Mouse (Mus musculus): ENCODE data around the gene 5730596B20Rik. TPM values are rescaled to one million over a fixed set of nuclear protein-coding genes. Genes with fewer than 3 reads are reported as not detected.

The 5730596B20Rik gene
- 0.04 and 0.07 TPM in 2 replicates for polyA plus RNA-seq (2012; rRNA removed)

DNA sequence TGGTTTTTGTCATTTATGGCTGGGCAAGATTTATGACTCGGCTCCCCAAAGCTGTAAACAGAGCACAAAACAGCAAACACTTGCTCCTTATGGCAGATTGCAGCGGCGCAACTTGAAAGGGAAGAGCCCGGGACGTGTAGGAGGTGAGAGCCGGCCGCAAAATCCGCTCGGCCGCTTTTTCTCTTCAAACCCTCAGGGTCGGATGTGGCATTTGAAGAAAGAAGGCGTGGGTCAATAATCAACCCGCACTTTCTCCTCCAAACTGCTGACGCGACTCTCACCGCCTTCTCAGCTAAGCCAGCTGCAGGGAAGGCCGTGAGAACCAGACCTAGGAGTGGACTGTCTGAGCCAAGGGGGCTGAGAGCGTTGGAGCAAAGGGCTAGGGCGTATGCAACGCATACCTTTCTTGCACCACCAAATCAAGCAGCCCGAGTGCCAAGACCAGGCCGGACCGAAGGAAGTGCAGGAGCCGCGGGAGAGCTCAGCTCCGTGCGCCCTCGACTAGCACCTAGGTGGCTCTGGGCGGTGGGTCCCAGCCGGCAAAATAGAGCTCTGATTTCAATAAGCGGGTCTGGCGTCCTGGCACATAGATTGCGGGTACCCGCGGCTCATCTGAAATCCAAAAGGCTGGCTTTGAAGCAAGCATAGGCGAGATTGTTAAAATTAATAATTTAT lies at the start of gene 5730596B20Rik:
TSS of gene 5730596B20Rik (plus strand) at position 438 of the 675 bp plus-strand sequence.
- no peak for DNase-seq (ENCODE audit: low spot score)

- DNase-seq (ENCODE audit: low spot score): no peak
These were observed 39.3 kb upstream of the 5730596B20Rik start for GRCm38 (mm10) chr6:52137841-52138535.

DNA sequence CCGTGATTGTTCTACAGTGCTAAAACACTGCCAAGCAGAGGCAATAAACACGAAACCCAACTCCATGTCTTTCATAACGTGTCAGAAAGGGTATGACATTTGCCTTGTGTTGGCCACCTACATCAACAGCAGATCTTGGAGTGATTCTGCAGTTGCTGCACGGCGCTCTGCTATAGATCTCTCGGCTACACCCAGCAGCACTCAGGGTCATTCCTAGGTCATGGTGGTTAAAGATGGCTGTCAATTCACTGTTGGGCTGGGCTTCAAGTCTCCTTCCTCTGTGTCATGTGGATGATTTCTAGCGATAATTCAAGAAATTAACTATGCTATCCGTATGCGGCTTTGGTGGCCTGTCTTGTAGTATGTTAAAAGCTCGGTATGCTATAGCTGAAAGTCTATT lies 38.7 kb upstream of the 5730596B20Rik start:
- DNase-seq (ENCODE audit: low spot score): no peak

GRCm38 (mm10) chr6:52139115-52139514 lies 38.2 kb upstream of the 5730596B20Rik start:
- no peak for DNase-seq (ENCODE audit: low spot score)

DNA sequence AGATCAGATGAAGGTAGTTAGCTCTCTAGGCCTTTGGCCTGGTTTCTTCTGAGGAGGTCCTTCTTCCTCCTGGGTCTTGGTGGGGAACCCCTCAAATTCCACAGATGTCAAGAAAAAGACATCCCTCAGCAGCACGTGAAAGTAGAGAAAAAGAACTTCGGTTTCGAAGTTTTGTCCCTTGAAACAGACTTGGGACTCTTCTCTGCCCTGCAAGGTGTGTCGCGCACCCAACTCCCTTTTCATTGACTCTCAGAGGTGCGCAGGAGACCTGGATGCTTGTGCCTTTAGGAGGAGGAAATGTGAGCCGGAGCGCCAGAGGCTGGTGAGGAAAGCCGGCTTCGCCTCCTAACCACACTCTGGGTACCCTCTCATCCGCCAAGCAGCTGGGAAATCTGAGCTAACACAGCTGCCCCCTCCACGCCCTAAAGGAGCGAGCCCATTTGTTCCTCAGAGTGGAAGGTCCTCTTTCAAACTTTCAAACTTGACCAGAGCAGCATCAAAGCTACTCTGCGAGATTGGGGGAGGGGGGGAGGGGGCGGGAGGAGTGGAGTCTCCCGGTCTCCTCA lies 26.8 kb upstream of the 5730596B20Rik start:
- DNase-seq (ENCODE audit: low spot score): no peak

GRCm38 (mm10) chr6:52151571-52151970 lies 25.7 kb upstream of the 5730596B20Rik start:
- DNase-seq (ENCODE audit: low spot score): no peak

DNA sequence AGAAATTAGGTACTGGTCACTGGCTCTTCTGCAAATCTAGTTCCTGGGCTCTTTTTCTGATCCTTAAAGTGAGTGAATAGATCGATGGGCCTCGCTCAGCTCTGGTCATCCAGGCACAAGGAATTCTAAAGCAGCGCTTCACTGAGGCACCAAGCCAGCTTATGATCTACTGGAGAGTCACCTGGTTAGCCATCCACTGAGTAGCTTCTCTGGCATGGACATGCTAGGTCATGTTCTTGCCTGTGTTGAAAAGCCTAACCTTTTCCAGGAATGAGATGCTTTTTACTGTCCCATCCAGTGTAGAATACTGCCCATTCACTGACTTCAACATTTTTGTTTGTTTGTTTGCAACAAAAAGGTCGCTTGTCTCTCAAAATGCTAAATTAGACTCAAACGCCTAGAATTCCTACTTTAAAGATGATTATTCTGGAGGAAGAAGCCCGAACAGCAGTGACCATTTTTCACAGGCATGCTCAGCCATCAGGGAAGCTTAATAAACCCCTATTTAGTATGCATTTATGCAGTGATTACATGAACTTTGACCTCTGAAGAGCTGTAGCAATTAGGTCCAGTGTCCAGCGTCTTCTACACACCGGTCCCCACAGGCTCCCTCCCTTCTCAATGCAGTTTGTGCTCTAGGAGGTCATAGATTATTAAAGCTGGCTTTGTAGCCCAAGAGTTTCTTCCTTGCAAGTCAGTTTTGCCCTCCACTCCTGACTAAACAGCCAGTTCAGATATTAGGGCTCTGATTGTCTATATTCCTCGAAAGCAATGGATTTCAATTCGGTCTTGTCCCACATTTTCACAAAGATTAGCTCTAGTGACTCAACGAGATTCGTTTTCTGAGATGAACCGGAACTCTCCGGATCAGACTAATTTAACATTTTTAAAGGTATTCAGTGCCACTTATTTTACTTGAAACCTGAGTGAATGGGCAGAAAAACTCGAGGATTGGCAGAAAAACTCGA lies 24.8 kb upstream of the 5730596B20Rik start:
- no peak for DNase-seq (ENCODE audit: low spot score)

GRCm38 (mm10) chr6:52153270-52153669 lies 24.0 kb upstream of the 5730596B20Rik start:
- no peak for DNase-seq (ENCODE audit: low spot score)

GRCm38 (mm10) chr6:52154044-52154443 lies 23.3 kb upstream of the 5730596B20Rik start:
- no peak for DNase-seq (ENCODE audit: low spot score)

DNA sequence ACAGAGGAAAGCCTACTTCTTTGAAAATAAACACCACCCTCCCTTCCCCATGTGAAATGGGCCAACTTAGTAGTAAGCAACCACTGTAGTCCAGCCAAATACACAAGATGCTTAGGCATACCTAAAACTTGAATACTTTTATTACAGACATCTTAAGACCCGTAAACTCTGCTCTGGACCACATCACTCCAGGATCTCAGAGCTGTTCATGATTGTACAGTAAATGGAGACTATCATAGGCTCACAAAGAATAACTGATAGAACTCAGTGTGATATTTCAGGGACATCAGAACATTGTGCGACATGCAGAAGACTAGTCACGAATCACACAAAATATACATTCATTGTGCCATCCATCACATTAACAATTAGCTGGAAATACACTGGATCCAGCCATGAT lies 21.8 kb upstream of the 5730596B20Rik start:
- no peak for DNase-seq (ENCODE audit: low spot score)

DNA sequence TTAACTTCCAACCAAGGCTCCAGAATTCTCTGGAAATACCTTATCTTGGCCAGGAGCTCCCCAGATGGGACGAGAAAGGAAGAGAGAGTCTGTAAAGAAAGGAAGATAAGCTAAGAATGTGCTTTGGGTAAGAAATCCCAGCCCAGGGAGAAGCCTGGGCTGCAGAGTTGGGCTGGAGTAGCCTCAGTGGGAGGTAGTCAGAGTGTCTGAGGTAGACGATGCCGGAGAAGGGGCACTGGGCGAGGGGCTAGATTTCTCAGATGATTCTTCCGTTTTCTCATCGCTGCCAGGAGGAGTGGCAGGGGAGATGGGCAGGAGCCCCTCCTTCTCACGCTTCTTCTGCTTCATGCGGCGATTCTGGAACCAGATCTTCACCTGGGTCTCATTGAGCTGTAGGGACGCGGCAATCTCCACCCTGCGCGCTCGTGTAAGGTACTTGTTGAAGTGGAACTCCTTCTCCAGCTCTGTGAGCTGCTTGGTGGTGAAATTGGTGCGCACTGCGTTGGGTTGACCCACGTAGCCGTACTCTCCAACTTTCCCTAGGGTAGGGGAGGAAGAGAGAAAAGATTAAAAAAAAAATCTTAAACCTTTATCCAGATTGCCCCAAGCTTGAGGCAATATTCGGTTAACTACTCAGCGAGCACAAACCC lies 20.6 kb upstream of the 5730596B20Rik start:
- no peak for DNase-seq (ENCODE audit: low spot score)

DNA sequence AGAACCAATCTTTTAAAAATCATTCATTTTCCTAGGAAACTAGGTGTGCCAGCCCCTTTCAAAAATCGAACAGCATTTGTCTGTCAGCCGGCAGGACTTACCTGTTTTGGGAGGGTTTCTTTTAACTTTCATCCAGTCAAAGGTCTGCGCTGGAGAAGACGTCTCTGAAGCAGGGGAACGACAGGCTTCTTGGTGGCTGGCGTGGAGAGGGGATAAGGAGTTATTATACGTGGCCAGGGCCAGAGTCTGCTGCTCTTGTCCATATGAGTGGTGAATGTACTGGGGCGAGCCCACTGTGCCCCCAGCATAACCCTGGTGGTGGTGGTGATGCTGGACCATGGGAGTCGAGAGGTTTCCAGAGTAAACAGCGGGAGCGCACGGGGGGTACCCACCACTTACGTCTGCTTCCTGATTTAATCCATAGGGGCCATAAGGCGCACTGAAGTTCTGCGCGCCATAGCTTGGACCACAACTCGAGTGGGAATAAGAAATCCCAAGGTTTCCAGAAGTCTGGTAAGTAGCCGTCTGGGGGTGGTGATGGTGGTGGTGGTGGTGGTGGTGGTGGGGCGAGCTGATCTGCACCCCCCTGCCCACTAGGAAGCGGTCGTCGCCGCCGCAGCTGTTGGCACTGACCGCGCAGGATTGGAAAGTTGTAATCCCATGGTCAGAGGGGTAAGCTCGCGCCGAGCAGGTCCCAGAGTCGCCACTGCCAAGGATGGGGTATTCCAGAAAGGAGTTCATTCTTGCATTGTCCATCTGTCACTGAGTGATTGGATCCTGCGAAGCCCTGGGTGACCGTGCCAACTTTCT lies 19.6 kb upstream of the 5730596B20Rik start:
- no peak for DNase-seq (ENCODE audit: low spot score)

DNA sequence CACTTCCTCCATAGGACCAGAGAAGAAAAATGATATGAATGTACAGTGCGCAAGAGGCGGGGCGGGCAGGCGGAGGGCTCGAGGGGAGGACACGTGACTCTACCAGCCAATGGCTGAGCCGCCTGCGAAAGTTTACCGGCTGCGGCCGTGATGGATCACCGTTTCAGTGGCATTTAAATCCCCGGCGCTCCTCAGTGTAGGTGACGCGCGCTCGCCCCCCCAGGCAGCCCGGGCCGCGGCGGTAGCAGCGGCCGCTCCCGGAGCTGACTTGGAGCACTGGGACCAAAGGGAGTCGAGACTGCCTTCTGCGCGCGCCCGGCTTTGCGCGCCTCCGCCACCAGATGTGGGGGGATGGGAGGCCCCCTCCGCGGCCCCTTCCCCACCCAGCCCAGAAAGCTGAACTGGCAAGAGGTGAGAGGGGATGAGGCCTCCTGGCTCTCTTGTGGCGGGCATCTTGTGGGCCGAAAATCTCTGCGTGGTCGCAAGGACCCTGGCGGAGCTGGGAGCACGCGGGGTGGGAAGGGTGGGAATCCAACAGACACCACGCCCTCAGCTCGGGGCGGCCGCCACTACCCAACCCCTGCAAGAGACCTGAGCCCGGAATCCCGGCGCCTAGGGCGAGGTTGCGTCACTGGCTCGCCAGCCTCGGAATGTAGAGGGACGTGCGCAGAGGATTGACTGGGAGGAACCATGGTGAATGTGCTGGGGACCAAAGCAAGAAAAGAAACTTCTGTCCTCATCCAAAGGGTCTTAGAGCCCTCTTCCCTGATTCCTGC lies 18.8 kb upstream of the 5730596B20Rik start, which contains the start of gene Hoxa1:
TSS of gene Hoxa1 (minus strand) at position 42 of the 776 bp plus-strand sequence.
- peak; percentile 65 for DNase-seq (ENCODE audit: low spot score)

GRCm38 (mm10) chr6:52159164-52159761 lies 18.0 kb upstream of the 5730596B20Rik start:
- no peak for DNase-seq (ENCODE audit: low spot score)

DNA sequence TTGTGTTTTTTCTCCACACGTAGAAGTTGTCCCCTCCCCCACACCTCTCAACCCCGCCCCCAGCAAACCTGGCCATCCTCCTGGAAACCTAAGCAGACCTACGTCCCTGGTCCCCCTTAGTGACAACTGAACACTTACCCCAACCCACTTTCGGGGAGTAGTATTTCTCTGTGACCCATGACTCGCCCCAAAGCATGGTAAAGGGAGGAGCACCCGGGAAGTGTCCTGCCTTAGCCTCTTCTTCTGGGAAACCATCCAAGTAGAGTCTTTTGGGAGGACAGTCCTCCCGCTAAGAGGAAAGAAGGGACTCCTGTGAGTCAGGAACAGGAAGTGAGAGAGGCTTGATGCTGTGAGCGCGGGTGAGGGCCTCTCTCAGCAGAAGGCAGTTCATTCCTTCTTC lies 17.3 kb upstream of the 5730596B20Rik start:
- DNase-seq (ENCODE audit: low spot score): no peak

- no peak for DNase-seq (ENCODE audit: low spot score)
These were observed 16.6 kb upstream of the 5730596B20Rik start for GRCm38 (mm10) chr6:52160511-52161335.

DNA sequence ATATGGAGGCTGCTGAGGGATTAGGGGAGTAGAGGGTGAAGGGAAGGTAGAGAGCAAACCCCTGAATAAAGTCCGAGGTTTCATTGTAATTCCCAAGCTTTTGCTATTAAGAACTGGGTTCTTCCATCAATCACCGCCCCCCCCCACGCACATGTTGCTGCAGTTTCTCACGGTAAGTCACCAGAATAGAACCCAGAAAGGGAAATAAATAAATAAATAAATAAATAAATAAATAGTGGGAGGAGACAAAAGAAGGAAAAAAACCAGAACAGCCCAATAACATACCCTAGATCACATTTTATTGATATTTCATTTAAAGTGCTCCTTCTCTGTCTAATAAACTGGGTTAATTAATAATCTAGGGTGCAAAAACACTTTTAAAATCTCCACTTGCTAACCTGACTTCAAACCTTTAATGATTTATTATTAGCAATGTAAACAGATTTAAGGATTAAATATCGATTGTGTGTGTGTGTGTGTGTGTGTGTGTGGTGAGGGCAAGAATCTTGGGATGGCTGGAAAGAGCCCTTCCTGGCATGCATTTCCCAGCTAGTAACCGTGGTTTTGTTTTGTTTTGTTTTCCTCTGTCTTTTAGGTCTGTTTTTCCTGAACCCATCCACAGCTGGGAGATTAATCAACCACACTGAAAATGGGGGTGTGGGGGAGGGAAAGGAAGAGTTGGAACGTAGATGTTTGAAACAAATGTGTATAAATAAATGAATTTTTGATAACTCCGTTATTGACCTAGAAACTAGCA lies 15.8 kb upstream of the 5730596B20Rik start:
- no peak for DNase-seq (ENCODE audit: low spot score)

DNA sequence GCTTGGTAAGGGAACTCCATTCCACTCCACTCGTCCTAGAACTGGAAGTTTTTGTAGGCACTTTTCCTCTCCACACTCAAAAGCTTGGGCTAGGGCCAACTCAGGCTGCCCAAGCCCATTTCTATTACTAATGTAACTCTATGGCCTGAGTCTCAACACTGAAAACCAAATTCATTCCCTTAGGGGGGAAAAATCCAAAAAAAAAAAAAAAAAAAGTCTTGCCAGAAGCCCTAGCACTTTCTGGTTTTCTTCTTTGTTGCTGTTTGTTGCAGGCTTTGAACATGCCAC lies 15.3 kb upstream of the 5730596B20Rik start:
- no peak for DNase-seq (ENCODE audit: low spot score)
